Mouse (Mus musculus): Measurements from ENCODE around the gene Abcb4.
"Not testable (repeated sequence)": the region's sequence is repeated elsewhere in the genome, so short reads cannot be mapped to it uniquely, and the experiment has no call there.

Gene Abcb4

DNA sequence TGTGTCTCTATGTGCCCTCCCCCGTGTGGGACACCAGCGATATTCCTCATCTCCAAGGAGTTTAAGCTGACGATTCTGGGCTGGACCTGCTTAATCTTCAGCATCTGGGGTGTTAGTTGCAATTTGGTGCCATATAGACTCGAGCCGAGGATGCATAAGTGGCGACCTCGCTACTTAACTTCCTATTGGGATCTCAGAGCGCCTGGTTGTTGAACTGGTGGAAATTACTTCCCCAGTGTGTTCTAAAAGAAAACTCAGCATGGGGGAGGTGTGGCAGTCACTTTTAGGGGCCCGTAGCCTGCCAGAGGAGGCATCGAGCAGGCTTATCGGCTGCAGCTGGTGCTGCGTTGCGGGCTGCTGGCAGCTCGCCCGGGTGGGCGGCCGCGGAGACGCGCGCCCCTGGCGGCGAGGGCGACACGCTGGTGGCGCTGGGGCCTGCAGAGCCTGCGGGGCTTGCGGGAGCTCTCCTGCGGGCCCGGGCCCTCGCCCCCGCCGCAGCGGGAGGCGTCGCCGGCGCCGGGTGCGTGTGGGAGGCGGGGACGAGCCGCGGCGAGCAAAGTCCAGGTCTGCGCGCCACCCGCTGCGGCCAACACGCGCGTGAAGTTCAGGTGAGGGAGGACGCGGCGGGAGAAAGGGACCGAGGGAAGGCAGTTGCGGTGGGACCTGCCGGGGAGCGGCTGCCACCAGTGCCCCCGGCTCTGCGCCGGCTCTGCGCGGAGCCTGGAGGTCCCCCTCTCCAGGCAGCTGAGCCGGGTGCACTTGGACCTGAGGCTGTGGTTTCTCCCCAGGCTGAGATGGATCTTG lies at the start of gene Abcb4:
TSS of gene Abcb4 (plus strand) at position 418 of the 804 bp plus-strand sequence.
- DNase-seq (ENCODE audit: low read depth), result peak; percentile 44

DNA sequence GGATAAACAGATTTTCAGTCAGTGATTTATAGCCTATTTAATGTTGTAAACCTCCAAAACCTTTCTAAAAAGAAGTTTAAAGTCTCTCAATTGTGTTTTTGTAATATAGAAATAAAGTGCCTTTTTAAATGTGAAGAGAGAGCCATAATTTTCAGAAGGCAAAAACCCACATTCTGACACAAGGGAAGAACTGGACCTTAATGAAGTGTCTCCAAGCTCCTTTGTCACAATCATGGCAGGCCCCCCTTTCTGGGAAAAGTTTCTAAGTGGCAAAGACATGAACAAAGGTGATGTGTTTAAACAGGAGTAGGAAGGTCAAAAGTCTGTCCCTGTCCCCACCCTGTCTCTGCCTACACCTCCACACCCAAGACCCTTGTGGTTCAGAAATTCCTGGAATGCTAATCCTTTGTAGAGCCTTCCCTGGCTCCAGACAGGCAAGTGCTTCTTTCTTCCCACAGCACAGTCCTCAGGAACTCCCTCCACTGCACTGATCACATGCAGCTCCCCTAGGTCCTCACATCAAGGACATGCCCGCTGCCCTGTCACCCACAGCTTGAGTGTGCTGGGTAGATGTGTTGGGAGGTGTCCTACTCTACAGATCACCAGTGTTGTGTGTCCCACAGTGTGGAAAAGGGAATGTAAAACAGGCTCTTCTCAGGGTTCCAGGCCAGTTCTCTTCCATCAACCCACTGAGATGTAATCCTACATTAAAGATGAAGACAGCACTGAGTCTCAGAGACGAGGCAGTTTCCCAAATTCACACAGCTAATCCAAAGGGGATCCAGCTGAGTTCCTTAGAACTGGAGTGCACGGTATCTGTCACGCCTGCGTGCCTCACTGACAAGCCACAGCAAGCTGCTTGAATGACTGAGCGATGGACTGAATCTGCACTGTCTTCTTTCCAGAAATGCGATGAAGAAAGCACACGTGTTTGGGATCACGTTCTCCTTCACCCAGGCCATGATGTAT lies 44.6 kb upstream of the Abcb4 start:
- DNase-seq (ENCODE audit: low read depth), result not testable (repeated sequence)

DNA sequence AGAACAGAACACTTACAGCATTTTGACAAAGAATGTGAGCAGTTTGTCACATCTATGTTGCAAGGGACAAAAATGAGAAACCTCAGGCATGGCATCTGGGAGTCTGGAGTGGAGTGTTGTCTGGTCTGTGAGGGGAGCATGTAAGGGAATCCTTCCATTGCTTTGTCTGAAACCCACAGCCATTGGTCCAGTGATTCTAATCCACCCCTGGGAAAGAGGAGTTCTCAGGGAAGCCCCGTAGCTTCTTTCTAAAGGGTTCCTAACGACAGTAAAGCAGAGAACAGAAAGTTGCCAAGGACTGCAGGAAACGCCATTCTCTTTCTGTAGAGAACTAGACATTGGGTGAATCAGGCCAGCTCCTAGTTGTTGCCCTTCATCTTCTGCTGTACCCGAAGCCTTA lies 42.7 kb upstream of the Abcb4 start:
- no peak for DNase-seq (ENCODE audit: low read depth)

DNA sequence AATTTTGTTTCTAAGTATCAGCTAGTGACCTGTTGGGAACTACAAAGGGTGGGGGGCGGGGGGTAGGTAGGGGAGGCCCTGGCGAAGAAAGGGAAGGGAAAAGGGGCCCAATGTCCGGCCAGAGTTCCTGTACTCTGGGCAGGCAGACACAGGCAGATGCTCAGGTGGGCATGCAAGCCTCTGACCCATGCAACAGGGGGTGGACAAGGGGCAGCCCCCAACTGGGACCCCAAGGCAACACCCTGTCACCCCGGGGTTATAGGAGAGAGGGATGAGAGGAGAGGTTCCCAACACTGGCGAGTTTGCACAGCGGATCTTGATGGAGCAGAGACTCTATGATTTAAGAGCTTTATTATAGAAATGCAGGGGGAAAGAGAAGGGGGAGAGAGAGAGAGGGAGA lies 36.3 kb upstream of the Abcb4 start:
- DNase-seq (ENCODE audit: low read depth), result no peak

DNA sequence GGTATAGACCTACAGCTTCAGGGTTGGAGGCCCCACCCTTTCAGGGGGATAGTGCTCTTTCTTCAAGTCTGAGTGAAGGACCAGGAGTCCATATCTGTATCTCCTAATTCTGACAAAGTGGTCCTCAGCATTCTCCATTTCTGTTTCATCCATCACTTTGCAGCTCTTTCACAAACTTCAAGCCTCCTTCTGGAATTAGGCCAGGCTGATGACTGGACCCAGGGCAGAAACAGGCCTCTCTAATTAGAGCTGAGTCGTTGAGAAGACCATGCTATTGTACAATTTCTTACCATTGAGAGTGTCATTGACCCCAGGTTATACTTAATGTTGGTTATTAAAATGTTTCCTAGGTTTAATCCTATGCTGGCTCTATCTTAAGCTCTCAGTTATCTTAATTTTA lies 31.7 kb upstream of the Abcb4 start:
- DNase-seq (ENCODE audit: low read depth), result no peak

DNA sequence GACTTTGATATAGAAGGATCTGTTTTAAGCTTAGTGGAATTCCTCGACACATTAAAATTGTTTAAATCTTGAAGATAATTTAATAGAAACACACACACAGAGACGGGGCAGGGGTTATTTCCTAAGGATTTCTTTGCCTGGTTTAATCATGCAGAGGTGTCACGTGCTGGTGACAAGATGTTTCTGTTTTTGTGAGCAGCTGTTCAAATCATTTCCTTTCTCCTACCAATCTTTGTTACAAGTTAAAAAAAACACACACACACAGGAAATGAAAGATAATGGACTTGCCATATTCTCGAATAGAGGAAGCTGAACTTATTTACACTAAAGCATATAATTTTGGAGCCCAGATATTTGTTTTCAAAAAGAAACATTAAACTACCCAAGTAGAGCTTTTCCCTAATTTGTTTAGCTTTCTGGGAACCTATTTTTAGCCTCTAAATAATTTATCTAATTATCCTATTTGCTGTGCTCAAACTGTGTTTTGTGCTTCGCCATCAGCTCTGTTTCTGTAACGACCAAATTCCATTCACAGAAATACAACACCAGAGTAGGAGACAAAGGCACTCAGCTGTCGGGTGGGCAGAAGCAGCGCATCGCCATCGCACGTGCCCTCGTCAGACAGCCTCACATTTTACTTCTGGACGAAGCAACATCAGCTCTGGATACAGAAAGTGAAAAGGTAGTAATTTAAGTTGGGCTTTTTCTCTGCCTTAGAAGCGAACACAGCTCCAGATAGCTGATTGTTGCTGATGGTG lies 29.8 kb upstream of the Abcb4 start:
- DNase-seq (ENCODE audit: low read depth), result no peak

DNA sequence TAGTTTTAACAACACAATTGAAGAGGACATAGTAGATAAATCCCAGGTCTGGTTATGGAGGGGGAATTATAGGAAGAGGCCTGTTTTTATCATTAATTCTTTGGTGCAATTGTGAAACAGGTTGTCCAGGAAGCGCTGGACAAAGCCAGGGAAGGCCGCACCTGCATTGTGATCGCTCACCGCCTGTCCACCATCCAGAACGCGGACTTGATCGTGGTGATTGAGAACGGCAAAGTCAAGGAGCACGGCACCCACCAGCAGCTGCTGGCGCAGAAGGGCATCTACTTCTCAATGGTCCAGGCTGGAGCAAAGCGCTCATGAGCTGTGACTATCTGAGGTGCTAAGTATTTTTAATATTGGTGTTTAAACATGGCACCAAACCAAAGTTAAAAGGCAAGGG lies 27.9 kb upstream of the Abcb4 start:
- DNase-seq (ENCODE audit: low read depth), result not testable (repeated sequence)

DNA sequence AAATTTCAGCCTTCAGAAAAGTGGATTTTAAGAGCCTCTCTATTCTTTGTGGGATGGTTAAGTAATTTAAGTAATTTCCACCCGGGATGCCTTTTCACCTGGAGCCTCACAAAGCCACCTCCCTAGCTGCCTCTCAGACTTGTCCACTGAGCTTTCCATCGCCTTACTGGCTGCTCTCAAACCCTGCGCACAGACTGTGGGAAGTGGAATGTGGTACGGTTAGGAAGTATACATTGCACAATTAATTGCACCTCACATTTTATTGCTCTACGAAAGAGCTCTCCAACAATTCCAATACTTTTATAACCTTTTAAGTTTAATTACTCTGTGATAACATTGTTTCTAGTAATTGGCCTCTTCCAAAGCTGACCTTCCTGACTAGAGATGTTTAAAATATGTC lies 27.2 kb upstream of the Abcb4 start:
- DNase-seq (ENCODE audit: low read depth), result no peak

DNA sequence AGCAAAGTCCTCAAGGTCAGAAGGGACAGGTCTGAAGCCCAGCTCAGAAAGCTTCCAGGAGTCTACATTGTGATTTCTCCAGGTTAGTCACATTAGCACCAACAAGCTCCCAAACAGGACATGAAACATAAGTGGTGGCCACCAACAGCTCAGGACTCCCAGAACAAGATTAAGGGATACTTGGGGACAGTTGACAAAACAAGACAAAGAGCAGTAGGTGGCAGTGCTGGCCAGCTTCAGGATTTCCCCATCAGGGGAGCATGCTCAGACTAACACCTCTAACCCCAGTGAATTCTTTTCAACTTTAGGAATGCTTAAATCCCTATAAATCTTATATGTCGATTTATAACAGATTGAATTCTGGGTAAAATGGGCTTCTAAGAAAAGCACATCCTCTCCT lies 25.5 kb upstream of the Abcb4 start:
- DNase-seq (ENCODE audit: low read depth), result peak; percentile 19

DNA sequence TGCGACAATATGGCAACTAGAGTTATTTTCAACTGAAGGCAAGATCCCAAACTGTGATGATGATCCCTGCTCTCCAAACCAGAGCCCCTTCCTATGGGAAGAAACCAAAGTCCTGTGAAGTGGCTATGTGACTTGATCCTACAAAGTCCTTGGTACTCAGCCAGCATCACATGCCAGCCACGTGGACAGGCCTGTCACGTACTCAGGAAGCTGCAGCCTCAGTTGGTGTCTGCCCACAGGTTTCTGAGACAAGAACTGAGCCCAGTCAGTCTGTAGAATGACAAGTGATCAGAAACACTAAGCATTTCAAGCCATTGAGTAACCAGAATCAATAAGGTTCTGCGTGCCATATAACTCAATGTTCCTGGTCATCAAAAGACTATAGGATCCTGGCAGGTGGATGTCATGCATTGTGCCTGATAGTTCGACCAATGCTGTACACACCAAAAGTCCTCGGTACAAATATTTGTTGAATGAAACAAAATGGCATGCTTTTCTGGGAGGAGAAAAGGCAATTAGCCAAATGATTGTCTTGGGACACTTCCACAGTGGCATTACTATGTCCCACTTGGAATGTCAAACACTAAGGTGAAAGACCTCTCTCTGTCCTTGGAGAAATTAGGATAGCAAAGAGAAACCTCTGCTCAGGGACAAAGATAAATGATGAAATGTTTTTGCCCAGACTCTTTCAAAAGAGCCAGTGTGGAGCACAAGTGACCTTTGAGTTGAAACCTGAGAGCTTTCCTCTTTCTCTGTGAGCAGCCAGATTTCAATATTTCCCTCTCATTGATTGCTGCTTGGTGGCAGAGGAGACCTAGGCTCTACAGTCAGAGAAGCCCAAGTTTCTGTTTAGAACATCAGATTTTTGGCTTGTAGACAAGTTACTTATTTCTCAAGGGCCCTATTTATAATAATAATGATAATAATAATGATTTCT lies 20.3 kb upstream of the Abcb4 start:
- no peak for DNase-seq (ENCODE audit: low read depth)

DNA sequence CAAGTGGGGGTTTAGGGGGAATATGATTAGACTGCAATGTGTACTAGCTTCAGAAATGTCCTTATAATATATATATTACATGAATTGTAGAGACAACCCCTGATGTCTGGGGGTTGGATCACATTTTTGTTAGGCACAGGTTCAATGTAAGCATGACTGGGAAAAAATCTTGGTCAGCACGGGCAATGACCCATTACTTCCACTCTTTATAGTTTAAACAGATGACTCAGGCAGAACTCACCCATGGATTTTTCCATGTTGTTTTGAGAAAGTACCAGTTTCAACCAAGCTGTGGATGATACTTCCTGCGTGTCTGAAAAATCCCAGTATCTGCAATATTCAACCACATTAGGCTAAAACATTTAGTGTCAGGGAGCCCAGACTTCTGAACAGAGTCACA lies 16.4 kb upstream of the Abcb4 start:
- no peak for DNase-seq (ENCODE audit: low read depth)

DNA sequence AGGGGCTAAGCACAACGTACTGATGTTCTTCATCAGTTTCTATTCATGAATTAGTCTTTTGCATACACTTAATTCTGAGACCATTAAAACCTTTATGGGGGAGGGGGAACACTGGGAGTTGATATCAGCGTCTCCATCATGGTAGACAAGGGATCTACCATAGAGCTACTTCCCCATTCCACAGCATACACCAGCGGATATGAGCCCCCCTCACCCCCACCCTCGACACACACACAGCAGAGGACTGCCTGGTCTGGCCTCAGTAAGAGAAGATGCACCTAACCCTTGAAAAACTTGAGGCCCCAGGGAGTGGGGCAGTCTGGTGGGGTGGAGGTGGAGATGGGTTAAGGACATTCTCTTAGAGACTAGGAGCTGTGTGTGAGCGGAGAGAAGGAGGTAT lies 15.7 kb upstream of the Abcb4 start:
- no peak for DNase-seq (ENCODE audit: low read depth)

DNA sequence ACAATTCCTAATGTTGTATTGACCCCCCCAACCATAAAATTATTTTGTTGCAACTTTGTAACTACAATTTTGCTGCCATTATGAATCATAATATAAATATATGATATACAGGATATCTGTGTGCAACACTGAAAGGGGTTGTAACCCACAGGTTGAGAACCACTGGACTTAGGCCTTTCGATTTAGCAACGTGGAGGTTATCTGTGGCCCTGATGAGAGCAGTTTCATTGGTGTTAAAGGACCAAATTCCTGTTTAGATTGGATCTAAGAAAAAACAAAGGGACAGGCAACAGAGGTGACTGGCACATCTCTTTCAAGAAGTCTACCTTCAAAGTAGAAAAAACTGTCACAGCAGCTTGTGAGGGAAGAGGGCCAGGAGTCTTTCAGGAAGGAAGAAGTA lies 7.7 kb upstream of the Abcb4 start:
- no peak for DNase-seq (ENCODE audit: low read depth)

DNA sequence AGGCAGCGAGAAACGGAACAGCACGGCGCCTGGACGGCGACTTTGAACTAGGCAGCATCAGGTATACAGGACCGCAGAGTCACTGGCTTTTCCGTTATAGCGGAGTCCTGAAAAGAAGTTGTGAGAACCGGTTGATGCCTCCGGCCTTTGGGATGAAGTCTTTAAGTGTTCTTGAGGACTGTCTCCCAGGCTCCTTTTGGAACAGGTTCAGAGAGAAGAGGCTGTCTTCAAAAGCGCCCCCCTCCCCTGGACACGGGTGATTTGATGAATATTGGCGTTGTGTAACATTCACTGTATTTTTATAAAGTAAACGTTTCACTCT lies 548 bp downstream of the Abcb4 start:
- peak; percentile 24 for DNase-seq (ENCODE audit: low read depth)

DNA sequence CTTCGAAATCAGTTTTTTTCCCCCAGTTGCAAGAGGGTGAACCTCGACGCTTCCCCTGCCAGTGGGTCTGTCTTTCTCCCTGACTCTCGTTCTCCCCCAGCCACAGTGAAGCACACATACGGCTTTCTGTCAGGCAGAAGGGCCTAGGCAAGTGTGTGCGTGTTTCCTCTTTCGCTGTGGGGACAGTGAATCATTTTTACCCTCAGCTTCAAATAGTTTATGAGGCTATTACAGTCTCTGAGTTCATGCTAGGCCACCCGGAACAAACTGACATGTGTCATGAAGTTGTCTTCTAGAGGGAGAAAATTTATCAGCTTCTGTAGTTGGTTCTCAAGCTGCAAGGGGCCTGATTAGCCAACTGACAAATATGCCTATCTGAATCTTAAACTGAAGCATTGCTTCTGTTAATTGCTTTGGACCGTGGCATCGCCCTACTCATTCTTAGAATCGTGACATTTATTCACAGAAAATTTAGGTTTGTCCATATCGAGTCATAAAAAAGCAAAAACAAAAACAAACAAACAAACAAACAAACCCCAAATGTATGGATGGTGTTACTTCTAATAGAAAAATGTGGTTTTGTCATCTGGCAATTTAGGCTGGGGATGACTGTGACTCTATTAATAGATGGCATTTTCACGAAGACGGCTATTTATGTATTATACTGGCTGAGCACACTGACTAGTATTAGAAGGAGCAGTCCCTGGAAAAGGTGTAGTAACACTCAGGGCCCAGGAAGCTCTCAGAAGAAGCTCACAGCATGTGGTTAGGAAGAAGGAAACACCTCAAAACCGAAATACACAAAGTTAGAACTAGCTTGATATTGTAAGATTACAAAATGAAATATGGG lies 1.3 kb downstream of the Abcb4 start:
- DNase-seq (ENCODE audit: low read depth), result peak; percentile 64

DNA sequence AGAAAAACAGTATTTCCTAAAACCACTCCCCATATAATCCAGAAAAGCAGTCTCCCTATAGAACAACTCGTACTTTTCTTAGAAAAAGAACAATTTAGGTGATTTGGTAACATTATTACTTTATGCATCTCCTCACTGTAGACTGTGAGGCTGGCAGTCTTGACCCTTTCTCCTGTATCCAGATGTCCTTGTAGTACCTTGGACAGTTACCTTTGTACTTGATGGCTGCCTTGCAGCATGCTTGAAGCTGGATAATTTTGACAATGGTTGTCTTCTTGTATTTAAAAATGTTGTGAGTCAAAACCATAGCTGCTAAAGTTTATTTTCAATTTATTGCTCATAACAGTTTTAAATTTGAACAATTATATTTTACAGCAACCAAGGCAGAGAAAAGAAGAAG lies 2.7 kb downstream of the Abcb4 start:
- no peak for DNase-seq (ENCODE audit: low read depth)

DNA sequence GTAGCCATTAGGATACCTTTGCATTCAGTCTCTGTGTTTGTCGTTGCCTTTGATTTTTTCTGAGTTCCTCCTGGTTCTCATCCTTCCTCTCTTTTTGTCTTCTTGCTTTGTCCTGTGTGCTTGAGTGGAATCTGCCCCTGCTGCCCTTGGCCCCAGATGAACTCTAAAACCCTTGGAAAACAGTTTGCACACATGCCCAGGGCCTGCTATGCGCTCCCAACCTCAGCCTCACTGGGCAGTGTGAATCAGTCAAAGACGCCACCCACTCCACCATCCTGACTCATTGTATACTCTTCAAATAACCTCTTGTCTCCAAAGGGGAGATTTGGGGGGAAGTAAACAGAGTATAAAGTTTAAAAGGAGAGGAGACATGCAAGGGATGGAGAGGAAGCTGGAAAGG lies 4.7 kb downstream of the Abcb4 start:
- DNase-seq (ENCODE audit: low read depth), result no peak

DNA sequence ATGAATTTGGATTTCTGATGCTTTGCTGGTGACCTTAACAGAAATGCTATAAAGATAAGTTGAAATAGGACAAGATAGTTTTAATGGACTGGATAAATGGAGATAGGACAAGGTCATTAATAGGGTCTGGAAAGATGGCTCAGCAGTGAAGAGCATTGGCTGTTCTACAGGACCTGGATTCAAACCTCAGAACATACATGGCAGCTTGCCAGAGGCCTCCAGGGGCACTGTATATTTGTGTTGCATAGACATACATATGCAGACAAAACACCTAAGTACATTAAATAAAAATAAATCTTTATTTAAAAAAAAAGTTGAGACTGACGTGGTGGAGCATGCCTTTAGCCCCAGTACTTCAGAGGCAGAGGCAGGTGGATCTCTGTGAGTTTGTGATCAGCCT lies 7.5 kb downstream of the Abcb4 start:
- no peak for DNase-seq (ENCODE audit: low read depth)

DNA sequence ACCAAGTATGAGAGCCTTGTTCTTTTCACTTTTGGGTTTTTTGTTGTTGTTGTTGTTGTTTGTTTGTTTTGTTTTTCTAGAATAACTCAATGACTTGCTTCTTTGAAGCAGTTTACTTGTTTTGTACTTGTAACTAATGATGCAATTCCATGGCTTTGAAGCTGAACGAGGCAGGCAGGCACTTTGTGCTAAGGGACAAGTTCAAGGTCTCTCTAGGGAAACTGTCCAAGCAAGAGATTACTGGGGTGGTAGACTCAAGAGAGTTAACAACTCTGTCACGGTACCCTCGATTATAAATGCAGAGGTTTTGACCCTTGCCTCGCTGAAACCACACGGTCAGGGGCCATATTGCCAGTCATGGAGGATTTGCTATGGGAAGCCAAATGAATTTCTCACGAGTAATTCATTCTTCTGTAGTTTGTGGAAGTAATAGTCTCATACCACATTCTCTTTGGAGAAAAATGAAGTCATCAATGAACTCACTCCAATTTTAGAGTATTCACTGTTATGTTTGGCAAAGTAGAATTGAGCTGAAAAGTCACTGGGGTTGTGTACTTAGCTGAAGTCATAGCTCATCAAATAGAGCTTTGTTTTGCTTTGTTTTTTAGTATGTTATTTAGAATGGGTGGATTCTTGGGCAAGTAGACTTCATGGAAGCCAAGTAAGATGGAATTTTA lies 8.8 kb downstream of the Abcb4 start:
- no peak for DNase-seq (ENCODE audit: low read depth)

DNA sequence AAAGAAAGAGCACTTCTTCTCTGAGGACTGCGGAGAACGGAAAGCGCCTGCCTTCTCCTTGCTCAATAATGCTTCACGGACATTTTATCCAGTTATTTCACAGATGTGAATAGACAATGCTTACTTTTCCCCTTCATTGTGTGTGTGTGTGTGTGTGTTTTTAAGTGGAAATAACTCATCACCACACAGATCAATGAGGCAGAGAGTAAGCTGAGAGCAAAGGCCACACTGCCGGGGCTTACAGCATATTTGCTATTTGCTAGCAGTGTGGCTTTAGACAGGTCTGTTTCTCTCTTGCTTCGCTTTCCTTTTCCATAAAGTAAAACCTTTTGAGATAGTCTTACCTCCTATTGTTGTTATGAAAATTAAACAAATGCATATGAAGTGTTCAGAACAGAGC lies 11.0 kb downstream of the Abcb4 start:
- DNase-seq (ENCODE audit: low read depth), result no peak

Data from c-Kit-positive CD71-negative TER-119-negative erythroid progenitor cells, embryonic 14.5 days (primary cell).